Mouse (Mus musculus) neural tube, embryonic 14.5 days (tissue): Measurements from ENCODE around the gene Cdk5r1. TPM values are rescaled to one million over a fixed set of nuclear protein-coding genes. Genes with fewer than 3 reads are reported as not detected.
A peak's percentile ranks its signal among the peaks of the same experiment; 100 is the strongest.

Experiments
- ATAC-seq: fragments of 200-750 bp; cut with Nextera tagmentation; 2 replicates; pipeline ENCODE4 v1.8.0; 2017; ENCODE audit warnings: low read depth, mild to moderate bottlenecking, moderate TSS enrichment, moderate library complexity
- H3K27ac ChIP-seq: fragments of 300-500 bp; sonication (generic); 2 replicates; pipeline ENCODE4 v1.5.1; 2014; ENCODE audit warnings: low read depth, mild to moderate bottlenecking, control low read depth, low read length, moderate library complexity, mixed read lengths
- H3K27me3 ChIP-seq: fragments of 300-500 bp; sonication (generic); 2 replicates; pipeline ENCODE4 v1.6.1; 2014; ENCODE audit warnings: low read length; ENCODE audit not compliant: control insufficient read depth, insufficient read depth
- H3K36me3 ChIP-seq: fragments of 300-500 bp; sonication (generic); 2 replicates; pipeline ENCODE4 v1.6.1; 2014; ENCODE audit warnings: low read length, mixed read lengths; ENCODE audit not compliant: control insufficient read depth, insufficient read depth
- H3K4me1 ChIP-seq: fragments of 300-500 bp; sonication (generic); 2 replicates; pipeline ENCODE4 v1.6.1; 2014; ENCODE audit warnings: low read length; ENCODE audit not compliant: control insufficient read depth, insufficient read depth
- H3K4me2 ChIP-seq: fragments of 300-500 bp; sonication (generic); 2 replicates; pipeline ENCODE4 v1.6.1; 2014; ENCODE audit warnings: mild to moderate bottlenecking, low read depth, low read length, control low read depth
- H3K4me3 ChIP-seq: fragments of 300-500 bp; sonication (generic); 2 replicates; pipeline ENCODE4 v1.5.1; 2014; ENCODE audit warnings: low read depth, low read length, control low read depth, mixed read lengths
- H3K9ac ChIP-seq: fragments of 300-500 bp; sonication (generic); replicated peaks from 2 replicates; pipeline ENCODE4 v1.6.1; 2014; ENCODE audit warnings: low read depth, mild to moderate bottlenecking, control low read depth, low read length, mixed read lengths
- H3K9me3 ChIP-seq: fragments of 300-500 bp; sonication (generic); 2 replicates; pipeline ENCODE4 v1.6.1; 2016; ENCODE audit warnings: low read length; ENCODE audit not compliant: control insufficient read depth
- WGBS: fragments of 180-500 bp; shearing (Covaris S2); extraction: QIAGEN DNeasy Blood & Tissue Kit; methylation state at CpG from one replicate; pipeline ENCODE4 v1.1.7; 2014; 5-methylcytosine and 5-hydroxymethylcytosine counted together
- polyA plus RNA-seq: library from polyadenylated mRNA; unstranded; fragments of >200 nt; fragmentation: Nextera tagmentation; extraction: Ambion mirVana; gene quantifications from 2 replicates; pipeline ENCODE4 v1.2.1, GENCODE M21; 2014

Cdk5r1 gene
- polyA plus RNA-seq, 1 experiment from 2014 or later = 84.0 TPM

DNA sequence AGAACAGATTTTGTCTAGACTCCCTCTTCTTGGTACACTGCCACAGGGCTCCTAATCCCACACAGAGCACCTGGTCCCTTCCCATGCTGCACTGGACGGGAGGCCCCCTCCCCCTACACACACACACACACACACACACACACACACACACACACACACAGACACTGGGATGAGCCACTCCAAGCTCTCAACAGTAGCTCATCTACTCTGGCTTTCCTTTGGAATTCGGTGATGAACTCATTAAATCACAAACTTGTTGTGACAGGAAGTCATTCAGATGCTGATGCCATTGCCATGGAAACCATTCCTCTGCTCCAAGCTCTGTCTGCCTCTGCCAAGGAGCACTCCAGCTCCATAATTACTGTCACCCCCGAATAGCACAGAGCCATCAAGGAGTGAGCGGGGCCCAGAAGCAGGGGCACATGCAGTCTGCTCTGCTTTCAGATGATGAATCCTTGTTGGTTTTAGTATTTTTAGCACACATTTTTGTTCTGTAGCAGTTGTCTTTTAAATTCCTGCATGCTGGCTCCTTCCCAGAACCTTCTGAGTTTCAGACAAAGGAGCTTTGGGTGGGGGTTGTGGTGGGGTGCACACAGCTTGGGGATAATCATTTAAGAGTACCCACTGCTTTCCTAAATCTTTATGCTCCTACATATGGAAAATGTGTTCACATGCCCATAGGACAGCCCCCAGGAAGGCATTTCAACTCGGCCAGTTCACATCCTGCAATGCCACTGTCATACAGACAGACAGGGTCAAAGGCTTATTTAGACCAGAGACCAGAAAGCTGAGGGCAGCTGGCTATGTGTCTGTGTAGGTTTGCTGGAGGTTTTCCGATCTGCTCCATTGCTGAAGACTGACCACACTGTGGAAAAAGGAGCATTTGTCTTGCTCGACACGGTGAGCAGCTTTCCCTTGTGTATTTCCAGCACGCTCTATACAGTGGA is 41.9 kb downstream of the Cdk5r1 start:
- no peak overlapping the region for H3K4me2 ChIP-seq
- peak; percentile 93 for ATAC-seq
- 8% methylated on average over 9 of the region's 9 CpGs for WGBS
- H3K9me3 ChIP-seq = no peaks in the 10 kb centered on the region
- H3K27ac ChIP-seq = peak overlapping the region; percentile 83
- 0 out of 2 replicates have a peak overlapping the region, but pooled peaks have one; percentile 13 for H3K9ac ChIP-seq
- peaks cover 22% of the 10 kb centered on the region for H3K4me1 ChIP-seq
- H3K27me3 ChIP-seq = no peaks in the 10 kb centered on the region
- H3K36me3 ChIP-seq = no peaks in the 10 kb centered on the region
- H3K4me3 ChIP-seq = no peak overlapping the region

DNA sequence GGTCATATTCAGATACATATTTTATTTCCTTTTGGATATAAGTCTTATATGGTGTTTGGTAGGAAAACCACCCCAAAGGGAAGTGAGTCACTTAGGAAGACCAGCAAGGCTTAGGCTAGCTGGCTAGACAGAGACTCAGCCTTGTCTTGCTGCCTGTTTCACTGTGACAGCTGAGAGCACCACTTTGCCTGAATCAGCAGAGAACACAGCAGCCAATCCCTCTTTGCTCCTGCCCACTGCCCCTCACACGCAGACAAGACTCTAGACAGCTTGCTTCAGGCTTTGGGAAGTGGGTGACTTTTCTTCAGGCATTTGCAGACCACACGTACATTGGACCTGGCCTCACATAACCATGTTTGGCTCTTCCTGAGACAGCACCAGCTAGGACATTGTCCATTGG is 44.3 kb downstream of the Cdk5r1 start:
- Histone ChIP-seq H3K9ac (no peak overlapping the region), H3K4me3 (no peak overlapping the region), H3K9me3 (no peaks in the 10 kb centered on the region), H3K27ac (no peak overlapping the region), H3K4me1 (peaks cover 18% of the 10 kb centered on the region), H3K27me3 (no peaks in the 10 kb centered on the region), H3K36me3 (no peaks in the 10 kb centered on the region), H3K4me2 (no peak overlapping the region)
- no peak for ATAC-seq
- WGBS = 78% methylated on average over 2 of the region's 2 CpGs

DNA sequence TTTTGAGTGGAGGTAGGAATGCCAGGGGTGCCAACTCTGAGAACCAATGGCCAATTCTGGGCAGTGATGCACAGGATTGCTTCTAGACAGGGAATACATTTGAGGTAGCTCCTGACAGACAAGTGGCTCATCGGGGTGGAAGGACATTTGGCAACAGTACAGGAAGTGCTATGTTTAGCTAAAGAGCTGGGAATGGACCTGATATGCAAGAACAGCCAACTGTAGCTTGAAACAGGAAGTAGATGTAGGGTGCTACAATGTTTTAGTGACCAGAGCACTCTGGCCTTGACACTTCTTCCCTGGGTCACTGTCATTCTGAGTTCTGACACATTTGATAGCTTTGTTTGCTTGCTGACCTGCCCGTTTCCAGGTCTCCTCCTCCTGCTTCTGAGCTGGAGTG is 46.0 kb downstream of the Cdk5r1 start:
- no peaks in the 10 kb centered on the region for H3K27me3 ChIP-seq
- no peak overlapping the region for H3K9ac ChIP-seq
- H3K36me3 ChIP-seq = no peaks in the 10 kb centered on the region
- WGBS = 65% methylated on average over 2 of the region's 2 CpGs
- H3K9me3 ChIP-seq = no peaks in the 10 kb centered on the region
- ATAC-seq = no peak
- no peak overlapping the region for H3K4me3 ChIP-seq
- H3K4me2 ChIP-seq = no peak overlapping the region
- peaks cover 18% of the 10 kb centered on the region for H3K4me1 ChIP-seq
- no peak overlapping the region for H3K27ac ChIP-seq

DNA sequence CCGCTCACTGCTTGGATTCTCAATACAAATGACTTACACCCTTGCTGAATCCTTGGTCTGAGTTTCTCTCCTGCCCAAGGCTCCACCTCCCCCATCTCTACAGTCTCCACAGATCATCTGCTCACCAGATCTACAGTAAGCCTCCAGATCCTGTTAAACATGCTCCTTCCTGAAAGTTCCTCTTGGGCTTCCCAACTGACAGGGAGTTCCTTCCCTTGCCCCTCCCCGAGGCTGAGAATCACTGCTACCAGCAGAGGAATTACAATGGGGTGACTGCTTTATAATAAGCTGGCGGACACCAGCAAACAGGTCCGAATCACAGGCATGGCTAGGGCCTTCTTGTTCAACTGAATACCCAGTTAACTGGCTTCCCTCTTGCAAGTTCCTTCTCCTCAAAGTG is 46.6 kb downstream of the Cdk5r1 start:
- H3K27ac ChIP-seq = no peak overlapping the region
- H3K9me3 ChIP-seq = no peaks in the 10 kb centered on the region
- H3K27me3 ChIP-seq = no peaks in the 10 kb centered on the region
- no peaks in the 10 kb centered on the region for H3K36me3 ChIP-seq
- WGBS = 64% methylated on average over 4 of the region's 4 CpGs
- no peak overlapping the region for H3K4me2 ChIP-seq
- H3K9ac ChIP-seq = no peak overlapping the region
- H3K4me1 ChIP-seq = peaks cover 14% of the 10 kb centered on the region
- H3K4me3 ChIP-seq = no peak overlapping the region
- ATAC-seq = no peak

DNA sequence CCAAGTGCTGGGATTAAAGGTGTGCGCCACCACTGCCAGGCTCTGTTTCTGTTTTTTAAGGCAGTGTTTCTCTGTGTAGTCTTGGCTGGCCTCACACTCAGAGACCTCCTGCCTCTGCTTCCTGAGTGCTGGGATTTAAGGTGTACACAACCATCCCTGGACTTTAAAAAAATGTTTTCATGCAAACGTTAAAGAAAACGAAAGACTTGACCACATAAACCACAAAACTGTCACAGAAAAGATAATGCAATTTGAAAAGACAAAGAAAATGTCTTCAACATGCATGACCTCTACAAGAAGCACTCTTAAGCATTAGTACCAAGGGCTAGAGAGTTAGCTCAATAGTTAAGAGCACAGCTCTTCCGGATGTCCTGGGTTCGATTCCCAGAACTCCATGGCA is 47.4 kb downstream of the Cdk5r1 start:
- Histone ChIP-seq H3K9me3 (no peaks in the 10 kb centered on the region), H3K27ac (no peak overlapping the region), H3K4me2 (no peak overlapping the region), H3K4me3 (no peak overlapping the region), H3K27me3 (no peaks in the 10 kb centered on the region), H3K36me3 (no peaks in the 10 kb centered on the region), H3K9ac (no peak overlapping the region), H3K4me1 (peaks cover 6% of the 10 kb centered on the region; the same call in 1 of the 2 replicates)
- ATAC-seq = no peak
- 94% methylated on average over 5 of the region's 5 CpGs for WGBS

DNA sequence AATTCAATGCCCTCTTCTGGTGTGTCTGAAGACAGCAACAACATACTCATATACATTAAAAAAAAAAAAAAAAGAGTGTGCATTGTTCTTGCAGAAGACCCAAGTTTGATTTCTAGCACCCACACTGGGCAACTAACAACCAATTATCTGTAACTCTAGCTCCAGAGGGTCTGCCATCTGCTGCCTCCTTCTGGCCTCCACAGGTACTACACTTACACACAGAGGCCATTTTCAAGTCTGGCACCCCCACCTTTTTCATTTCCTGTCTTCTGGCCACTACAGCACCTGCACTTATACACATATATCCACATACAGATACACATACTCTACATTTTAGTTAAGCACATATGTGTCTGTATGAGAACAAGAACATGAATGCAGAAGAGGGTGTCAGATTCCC is 50.9 kb downstream of the Cdk5r1 start:
- H3K4me3 ChIP-seq = no peak overlapping the region
- H3K36me3 ChIP-seq = no peaks in the 10 kb centered on the region
- no peak overlapping the region for H3K27ac ChIP-seq
- H3K27me3 ChIP-seq = no peaks in the 10 kb centered on the region
- ATAC-seq = no peak
- H3K4me2 ChIP-seq = no peak overlapping the region
- no peaks in the 10 kb centered on the region for H3K9me3 ChIP-seq
- H3K4me1 ChIP-seq = no peaks in the 10 kb centered on the region
- H3K9ac ChIP-seq = no peak overlapping the region

DNA sequence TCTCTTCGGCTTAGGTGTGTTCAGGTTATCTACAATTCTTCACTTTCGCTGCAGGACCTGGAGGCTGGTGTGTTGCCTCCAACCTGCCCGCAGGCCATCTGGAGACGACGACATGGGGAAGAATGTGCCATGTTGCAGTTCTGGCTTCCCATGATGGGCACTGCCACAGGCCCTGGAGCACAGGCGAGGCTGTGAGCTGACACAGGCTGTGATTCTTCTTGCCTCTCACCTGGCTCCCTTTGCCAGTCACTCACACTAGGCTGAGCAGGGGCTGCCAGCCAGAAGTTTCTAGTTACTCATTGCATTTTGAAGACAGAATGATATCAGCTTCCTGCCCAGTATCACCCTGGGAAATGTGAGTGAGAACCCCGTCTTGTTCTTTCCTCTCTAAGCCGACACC is 52.3 kb downstream of the Cdk5r1 start:
- H3K4me3 ChIP-seq = no peak overlapping the region
- H3K36me3 ChIP-seq = no peaks in the 10 kb centered on the region
- no peak overlapping the region for H3K9ac ChIP-seq
- ATAC-seq = no peak
- 92% methylated on average over 8 of the region's 8 CpGs for WGBS
- no peak overlapping the region for H3K4me2 ChIP-seq
- H3K27ac ChIP-seq = no peak overlapping the region
- no peaks in the 10 kb centered on the region for H3K27me3 ChIP-seq
- H3K9me3 ChIP-seq = no peaks in the 10 kb centered on the region
- H3K4me1 ChIP-seq = no peaks in the 10 kb centered on the region

Other genes starting within 250 kb of the Cdk5r1 start
- 3.8 and 6.5 TPM in 2 replicates for gene Rhbdl3, start 176.1 kb upstream of the Cdk5r1 start, polyA plus RNA-seq
- 37.2 and 46.4 TPM in 2 replicates for gene 5730455P16Rik, start 99.0 kb upstream of the Cdk5r1 start, polyA plus RNA-seq
- gene Zfp207, start 93.7 kb upstream of the Cdk5r1 start, polyA plus RNA-seq = 211 and 212 TPM in 2 replicates
- gene Psmd11, start 48.4 kb upstream of the Cdk5r1 start, polyA plus RNA-seq = 255 and 303 TPM in 2 replicates